Mouse (Mus musculus) left cerebral cortex, adult 18-20 months (tissue): ENCODE measurements at regions not wholly inside any gene's neighbourhood (a gene's known extent, or its start where the extent isn't known, plus 50 kb on each side); places are given as distances from the start of the nearest gene placed in this dataset.

ENCODE experiments used
- DNase-seq, 2 experiments: peaks; one replicate each; pipeline ENCODE4 v3.0.0; 2021 to 2022; ENCODE audit warnings: low spot score in 2 of 2, mixed read lengths in 1 of 2

- no peak for DNase-seq
These were observed 67.1 kb upstream of the Tnrc6c start for GRCm38 (mm10) chr11:117586857-117587425.

GRCm38 (mm10) chr11:117589006-117589405, 65.1 kb upstream of the Tnrc6c start:
- no peak for DNase-seq

GRCm38 (mm10) chr11:117589422-117589821, 64.7 kb upstream of the Tnrc6c start:
- DNase-seq: no peak

- no peak for DNase-seq
These were observed 61.5 kb upstream of the Tnrc6c start for GRCm38 (mm10) chr11:117592570-117592969.

DNA sequence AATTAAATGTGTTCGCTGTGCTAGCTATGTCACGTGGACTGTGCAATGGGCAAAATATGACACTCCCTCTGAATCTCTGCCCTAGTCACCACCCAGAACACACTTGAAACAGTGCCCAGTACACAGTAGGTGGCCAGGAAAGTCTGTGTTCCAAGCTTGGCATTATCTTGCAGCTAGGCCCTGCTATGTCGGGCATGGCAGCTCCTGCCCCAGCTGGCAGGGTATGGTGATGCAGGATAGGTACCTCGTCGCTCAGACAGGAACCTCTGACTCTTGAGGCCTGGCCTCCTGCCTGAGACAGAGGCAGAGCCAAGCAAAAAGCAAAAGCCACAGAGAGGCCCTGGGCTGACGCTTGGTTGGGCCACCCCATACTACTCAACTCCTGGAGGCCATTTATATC, 57.9 kb upstream of the Tnrc6c start:
- no peak for DNase-seq

DNA sequence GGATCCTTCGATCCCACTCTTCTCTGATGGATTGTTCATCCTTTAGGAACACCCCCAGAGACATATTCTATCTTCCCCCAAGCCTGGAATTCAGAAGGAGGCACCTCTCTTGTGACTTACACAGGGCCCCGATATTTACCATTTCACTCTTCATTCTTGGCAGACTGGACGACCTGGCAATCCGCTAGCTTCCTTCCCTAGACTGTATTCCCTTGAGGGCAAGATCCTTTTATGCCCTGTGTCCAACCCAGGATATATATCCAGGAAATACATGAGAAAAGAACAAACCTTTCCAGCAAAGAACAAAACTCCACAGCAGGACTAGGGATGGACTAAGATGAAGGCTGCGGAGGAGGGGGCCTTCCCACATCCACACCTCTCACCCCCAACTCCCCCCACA, 56.3 kb upstream of the Tnrc6c start:
- no peak for DNase-seq

DNA sequence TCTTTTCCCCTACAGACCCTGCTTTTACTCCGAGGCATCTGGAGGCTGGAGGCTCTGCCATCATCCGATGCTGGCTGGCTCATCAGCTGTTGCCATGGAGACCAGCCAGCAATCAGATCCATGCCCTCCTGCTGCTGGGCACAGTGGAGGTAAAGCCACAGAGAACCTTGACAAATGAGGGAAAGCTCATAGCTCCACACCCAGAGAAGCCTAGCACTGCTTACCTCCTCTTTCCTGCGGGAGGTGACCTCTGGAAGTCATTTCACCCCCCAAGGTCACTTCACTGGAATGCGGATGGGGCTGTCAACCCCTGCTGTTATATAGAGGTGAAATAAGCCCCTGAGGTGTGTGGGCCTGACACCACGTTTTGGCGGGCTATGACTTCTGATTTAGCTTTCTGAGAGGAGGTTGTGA, 55.9 kb upstream of the Tnrc6c start:
- peak; percentile 34 to 62 for DNase-seq

DNA sequence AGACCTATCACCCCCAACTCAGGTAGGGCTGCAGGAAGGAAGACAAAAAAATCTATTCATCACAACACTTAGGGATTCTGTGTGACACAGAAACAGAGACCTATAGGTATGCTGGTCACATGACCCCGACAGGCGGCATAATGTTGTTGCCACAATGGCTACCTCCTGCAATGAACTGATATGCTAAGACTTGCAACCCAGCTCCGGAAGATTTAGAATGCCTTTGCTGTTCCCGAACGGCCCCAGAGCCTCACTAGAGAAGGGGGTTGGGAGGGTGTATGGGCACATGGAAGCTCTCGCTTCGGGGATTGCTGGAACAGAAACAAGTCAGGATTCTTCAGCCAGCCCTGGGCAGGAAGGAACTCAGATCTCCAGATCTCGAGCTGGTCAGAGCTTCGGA, 55.5 kb upstream of the Tnrc6c start:
- DNase-seq: peak; percentile 37 to 38

DNA sequence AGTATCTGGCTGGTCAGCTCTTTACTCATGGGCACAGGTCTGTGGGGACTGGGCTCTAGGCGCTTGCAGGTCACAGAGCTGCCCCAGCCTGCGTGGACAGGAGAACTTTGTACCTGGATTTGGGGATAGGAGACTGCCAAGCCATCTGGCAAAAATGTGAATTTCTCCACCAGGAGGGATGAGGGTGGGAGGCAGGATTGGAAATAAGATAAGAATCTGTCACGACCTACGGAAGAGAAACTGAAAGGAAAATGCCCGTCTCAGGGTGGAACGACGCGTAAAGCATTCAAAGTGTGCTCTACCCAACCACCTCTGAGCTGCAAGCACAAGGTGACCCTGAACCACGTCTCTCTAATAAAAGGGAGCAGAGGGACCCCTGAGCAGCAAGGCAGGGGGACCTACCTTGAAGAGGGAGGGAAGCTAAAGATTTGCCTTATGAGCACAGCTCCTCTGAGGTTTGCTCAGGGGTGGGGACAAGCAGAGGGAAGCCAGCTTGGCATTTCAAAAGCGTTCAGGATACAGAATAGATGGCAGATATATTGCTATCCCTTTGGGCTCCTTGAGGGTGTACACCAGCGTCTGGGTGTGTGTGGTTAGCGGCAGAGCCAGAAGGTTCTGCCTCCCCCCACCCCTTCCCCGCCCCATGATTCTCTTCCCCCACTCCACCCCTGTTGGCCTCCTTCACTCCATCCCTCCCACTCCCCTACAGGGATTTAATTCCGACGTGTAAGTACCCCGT, 54.9 kb upstream of the Tnrc6c start:
- DNase-seq: no peak

GRCm38 (mm10) chr11:117599788-117600263, 54.3 kb upstream of the Tnrc6c start:
- no peak for DNase-seq

DNA sequence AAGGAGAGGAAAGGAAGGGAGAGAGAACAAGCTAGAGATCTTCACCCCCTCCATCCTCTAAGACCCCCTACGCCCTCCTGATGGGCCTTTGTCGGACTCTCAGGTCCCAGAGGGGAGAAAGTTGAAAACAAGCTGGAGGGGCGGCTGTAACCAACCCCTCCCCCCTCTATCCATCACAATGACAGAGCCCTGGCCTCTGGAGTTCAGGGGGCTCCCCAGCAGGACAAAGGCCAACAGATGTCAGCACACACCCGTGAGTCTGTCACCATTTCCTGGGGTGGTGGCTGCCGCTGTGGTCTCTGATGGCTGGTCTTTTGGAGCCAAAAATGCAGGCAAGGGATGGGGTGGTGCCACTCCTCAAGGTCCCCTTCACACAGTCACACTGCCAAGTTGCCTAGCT, 52.9 kb upstream of the Tnrc6c start:
- DNase-seq: no peak

DNA sequence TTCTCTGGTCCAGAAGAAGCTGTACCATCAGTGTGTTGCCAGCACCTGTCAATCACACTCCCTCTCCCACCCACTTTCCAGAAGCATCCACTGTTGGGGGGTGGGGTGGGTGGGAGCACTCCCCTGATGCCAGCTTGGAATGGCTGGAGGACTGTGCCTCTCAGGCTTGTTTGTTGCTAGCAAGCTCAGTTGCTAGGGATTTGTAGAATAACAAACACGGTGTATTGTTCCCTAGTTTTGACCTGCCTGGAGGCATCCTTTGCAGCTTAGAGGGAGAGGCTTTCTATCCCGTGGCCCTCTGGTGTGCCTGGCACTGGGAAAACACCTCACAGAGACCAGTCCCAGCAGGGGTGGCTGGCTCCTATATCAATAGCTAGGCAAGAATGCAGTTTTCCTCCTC, 50.1 kb upstream of the Tnrc6c start:
- no peak for DNase-seq
